Mouse (Mus musculus) cerebellum, adult 2 months (tissue): ENCODE data around the gene Cd96.

Experiments used
- CTCF ChIP-seq: fragments of 200-500 bp; IDR thresholded peaks from 2 replicates; pipeline ENCODE4 v1.5.1; 2011; ENCODE audit warnings: low read depth, mild to moderate bottlenecking, control low read depth, low read length, moderate library complexity, borderline replicate concordance; ENCODE audit not compliant: insufficient read depth
- POLR2A ChIP-seq: fragments of 200-500 bp; IDR thresholded peaks from 2 replicates; pipeline ENCODE4 v1.6.1; 2011; ENCODE audit warnings: low read length, control low read depth, borderline replicate concordance; ENCODE audit not compliant: insufficient read depth

DNA sequence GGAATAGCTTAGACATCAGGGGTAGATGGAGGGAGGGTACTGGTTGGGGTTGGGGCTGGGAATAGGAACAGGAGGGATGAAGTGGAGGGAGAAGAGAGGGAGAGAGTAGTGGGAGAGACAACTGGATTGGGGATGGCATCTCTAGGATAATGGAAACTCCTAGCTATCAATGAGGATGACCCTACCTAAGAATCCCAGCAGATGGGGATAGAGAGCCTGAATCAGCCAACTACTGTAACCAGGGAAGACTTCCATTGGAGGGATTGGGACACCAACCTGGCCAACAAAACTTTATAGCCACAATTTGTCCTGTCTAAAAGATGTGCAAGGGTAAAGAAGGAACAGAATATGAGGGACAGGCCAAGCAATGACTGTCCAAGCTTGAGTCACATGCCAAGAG, 31.1 kb upstream of the Cd96 start:
- TF ChIP-seq POLR2A: no peak
- no peak for TF ChIP-seq CTCF
